Mouse (Mus musculus): Measurements from ENCODE around the gene Sestd1. TPM values are rescaled to one million over a fixed set of nuclear protein-coding genes. Genes with fewer than 3 reads are reported as not detected.

Sestd1 gene
- polyA plus RNA-seq, 1 experiment: 5.2 TPM

DNA sequence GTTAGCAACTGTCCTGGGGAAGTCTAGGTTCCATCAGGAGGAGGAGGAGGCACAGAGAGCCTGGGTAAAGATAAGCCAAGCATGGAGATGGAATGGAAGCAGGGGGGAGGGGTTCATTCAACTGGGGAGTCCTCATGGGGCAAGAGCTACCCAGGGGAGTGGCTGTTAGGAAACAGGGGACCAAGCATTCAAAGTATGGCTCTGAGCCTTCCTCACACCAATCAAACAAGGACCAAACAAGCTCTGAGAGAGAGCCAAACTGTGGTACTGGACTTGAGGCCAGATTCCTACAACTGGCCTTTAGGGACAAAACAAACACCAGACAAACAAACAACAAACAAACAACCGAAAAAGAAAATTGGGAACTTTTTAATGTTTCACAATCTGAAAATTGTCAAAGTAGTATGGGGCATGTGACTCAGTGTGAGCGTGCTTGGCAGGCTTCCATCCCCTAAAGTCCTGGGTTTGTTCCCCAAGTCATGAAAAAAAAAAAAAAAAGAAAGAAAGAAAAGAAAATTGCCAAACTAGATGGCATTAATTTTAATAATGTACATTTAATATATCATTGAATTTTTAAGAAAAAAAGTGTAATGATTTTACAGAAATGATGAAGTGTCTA lies 4.0 kb upstream of the Sestd1 start:
- Histone ChIP-seq H3K27ac (replicated peaks; ENCODE audit: low read depth, low read length) (peak overlapping the region; percentile 76), H3K4me1 (ENCODE audit: control insufficient read depth, insufficient read depth, insufficient read length, low read length) (peaks cover 8% of the 10 kb centered on the region; the same call in 1 of the 2 replicates), H3K4me3 (ENCODE audit: insufficient read depth, low read depth, low read length) (no peak overlapping the region)

DNA sequence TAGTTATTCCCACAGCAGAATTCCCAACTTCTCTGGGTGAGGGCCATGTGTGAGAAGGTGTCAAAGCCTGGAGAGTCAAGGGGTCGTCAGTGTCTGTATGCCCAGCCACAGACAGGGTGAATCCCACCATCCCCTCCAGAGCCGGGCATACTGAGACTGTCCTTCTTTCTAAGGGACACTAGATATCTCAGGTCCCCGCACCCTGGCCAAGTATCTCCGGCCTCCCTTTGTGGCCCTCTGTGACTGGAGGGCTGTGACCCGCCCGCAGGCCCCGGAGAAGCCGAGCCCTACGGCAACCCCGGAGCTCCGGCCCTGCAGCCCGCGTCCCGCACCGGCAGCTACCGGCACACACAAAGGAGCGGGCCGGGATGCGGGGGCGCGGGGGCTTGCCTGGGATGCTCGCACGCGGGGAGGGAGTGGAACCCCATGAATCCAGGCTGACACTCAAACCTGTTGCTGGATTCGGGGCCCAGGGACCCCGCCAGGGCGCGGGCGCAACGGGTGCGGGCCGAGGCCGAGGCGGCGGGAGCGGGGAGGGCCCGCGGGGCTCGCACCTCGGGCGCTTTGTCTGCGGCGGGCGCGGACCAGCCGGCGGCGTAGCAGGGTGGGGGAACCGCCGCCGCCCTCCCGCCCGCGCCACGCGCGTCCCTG lies 406 bp downstream of the Sestd1 start:
- no peak overlapping the region for H3K27ac ChIP-seq (replicated peaks; ENCODE audit: low read depth, low read length)
- peaks cover 11% of the 10 kb centered on the region; the same call in 1 of the 2 replicates for H3K4me1 ChIP-seq (ENCODE audit: control insufficient read depth, insufficient read depth, insufficient read length, low read length)
- H3K4me3 ChIP-seq (ENCODE audit: insufficient read depth, low read depth, low read length): peak overlapping the region; percentile 95

DNA sequence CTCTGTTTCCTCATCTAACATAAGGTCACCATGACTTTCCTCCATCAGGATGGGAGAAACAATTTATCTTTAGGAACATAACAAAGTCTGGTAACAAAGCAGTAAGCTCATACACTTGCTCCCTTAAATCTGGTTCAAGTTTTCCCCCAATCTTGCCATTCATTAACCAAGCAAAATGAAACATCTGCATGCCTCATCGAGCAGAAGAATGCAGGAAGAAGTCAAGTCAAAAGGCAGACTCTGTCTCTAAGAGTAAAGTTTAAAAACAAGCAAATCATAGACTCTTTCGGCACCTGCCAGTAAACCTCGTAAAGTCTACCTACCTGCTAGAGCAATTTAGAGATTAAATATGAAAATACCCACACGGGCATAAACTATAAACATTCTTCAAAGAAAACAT lies 3.1 kb downstream of the Sestd1 start:
- Histone ChIP-seq H3K4me1 (ENCODE audit: control insufficient read depth, insufficient read depth, insufficient read length, low read length) (peaks cover 18% of the 10 kb centered on the region; the same call in 1 of the 2 replicates), H3K27ac (replicated peaks; ENCODE audit: low read depth, low read length) (no peak overlapping the region), H3K4me3 (ENCODE audit: insufficient read depth, low read depth, low read length) (no peak overlapping the region)

DNA sequence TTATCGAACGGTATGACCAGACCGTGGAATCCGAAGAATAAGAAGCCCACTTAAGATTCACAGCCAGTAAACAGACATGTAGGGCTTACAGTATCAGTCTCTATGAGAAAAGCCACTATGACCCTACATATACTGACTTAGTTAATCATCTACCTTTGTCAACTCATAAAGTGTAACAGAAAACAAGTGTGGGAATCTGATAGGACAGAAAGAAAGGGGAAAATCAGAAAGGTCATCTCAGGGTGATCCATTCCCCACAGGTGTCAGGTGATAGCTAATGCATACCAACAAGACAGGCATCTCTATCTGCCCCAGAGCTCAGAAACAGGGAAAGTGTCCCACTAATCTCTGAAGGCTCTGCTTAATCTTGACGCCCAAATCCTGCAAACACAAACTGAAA lies 4.5 kb downstream of the Sestd1 start:
- H3K4me1 ChIP-seq (ENCODE audit: control insufficient read depth, insufficient read depth, insufficient read length, low read length): peaks cover 16% of the 10 kb centered on the region; the same call in 1 of the 2 replicates
- H3K27ac ChIP-seq (replicated peaks; ENCODE audit: low read depth, low read length): no peak overlapping the region
- H3K4me3 ChIP-seq (ENCODE audit: insufficient read depth, low read depth, low read length): no peak overlapping the region

DNA sequence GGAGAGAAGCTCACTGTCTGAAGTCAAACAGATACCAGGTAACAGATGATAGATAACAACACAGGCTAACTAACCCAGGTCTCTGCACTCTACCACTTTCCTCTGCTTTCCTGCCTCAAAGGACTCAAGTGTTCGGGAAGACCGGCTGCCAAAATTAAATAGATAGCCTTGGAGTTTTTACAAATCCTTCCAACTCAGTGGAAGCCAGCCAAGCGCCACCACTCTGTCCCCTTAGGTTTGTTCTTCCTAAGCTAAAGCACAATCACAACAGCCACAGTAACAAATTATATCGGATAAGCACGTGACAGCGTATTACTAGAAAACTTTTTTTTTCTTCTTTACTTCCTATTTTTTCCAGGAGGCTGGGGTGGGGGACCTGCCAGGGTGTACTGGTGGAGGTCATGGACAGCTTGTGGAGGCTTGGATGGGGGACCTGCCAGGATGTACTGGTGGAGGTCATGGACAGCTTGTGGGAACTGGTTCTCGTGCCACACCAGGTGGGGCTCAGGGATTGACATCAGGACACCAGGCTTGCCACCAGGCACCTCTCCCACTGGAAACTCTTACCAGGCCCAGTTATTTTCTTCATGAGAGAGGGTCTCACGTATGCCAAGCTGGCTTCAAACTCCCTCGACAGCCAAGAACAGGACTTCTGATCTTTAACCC lies 5.3 kb downstream of the Sestd1 start:
- Histone ChIP-seq H3K4me1 (ENCODE audit: control insufficient read depth, insufficient read depth, insufficient read length, low read length) (peaks cover 16% of the 10 kb centered on the region; the same call in 1 of the 2 replicates), H3K27ac (replicated peaks; ENCODE audit: low read depth, low read length) (no peak overlapping the region), H3K4me3 (ENCODE audit: insufficient read depth, low read depth, low read length) (no peak overlapping the region)

DNA sequence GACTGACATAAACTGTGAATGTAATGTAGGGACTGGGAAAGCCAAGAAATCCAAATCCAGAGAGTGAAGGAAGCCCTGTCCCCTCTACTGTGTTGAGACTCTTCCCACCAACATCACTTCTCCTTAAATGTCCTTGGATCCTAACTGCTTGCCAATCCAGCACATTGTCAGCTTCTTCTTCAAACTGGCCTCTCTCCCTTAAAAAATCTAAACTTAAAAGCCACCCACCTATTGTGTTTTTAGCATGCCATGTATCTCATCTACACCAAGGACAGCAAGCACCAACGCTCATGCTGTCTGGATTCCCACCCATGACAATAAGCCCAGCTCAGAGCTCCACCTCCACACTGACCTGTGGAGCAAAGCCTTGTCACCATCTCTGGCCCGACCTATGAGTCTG lies 7.4 kb downstream of the Sestd1 start:
- peaks cover 18% of the 10 kb centered on the region; the same call in 1 of the 2 replicates for H3K4me1 ChIP-seq (ENCODE audit: control insufficient read depth, insufficient read depth, insufficient read length, low read length)
- H3K27ac ChIP-seq (replicated peaks; ENCODE audit: low read depth, low read length): no peak overlapping the region
- H3K4me3 ChIP-seq (ENCODE audit: insufficient read depth, low read depth, low read length): no peak overlapping the region

DNA sequence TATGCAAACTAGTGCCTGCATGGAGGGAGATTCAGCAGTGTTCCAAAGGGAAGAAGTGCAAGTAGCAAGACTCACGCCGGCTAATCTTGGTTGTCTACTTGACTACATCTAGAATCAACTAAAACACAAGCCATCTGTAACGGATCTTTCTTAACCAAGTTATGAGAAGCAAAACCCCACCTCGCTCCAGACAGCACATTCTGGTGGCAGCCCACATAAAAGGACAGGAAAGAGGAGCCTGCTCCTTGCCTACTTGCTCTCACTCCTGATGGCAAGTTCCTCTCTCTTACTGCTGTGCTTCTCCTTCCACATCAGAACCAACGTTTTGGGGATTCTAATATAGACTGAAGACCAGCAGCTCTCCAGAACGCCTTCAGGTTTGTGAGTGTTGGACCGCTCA lies 9.6 kb downstream of the Sestd1 start:
- H3K4me3 ChIP-seq (ENCODE audit: insufficient read depth, low read depth, low read length): no peak overlapping the region
- H3K4me1 ChIP-seq (ENCODE audit: control insufficient read depth, insufficient read depth, insufficient read length, low read length): peaks cover 23% of the 10 kb centered on the region; the same call in 1 of the 2 replicates
- no peak overlapping the region for H3K27ac ChIP-seq (replicated peaks; ENCODE audit: low read depth, low read length)

DNA sequence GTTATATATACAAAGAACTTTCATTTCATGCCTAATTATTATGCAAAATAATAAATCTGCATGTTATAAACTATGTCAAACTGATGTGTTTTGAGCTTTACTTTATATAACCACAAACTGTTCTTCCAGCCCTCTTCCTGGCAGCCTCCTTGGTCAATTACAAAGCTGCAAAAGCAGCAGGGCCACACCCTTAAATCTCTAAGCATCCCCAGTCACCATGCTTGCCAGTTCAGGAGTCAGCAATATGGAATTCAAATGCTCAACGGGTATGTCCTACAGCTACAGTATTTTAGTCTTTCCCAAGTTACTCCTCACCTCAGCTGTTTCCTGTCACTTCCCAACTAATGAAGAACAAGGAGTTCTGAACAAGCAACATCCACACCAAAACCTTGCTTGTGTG lies 10.3 kb downstream of the Sestd1 start:
- Histone ChIP-seq H3K4me3 (ENCODE audit: insufficient read depth, low read depth, low read length) (no peak overlapping the region), H3K27ac (replicated peaks; ENCODE audit: low read depth, low read length) (no peak overlapping the region), H3K4me1 (ENCODE audit: control insufficient read depth, insufficient read depth, insufficient read length, low read length) (peaks cover 23% of the 10 kb centered on the region; the same call in 1 of the 2 replicates)

DNA sequence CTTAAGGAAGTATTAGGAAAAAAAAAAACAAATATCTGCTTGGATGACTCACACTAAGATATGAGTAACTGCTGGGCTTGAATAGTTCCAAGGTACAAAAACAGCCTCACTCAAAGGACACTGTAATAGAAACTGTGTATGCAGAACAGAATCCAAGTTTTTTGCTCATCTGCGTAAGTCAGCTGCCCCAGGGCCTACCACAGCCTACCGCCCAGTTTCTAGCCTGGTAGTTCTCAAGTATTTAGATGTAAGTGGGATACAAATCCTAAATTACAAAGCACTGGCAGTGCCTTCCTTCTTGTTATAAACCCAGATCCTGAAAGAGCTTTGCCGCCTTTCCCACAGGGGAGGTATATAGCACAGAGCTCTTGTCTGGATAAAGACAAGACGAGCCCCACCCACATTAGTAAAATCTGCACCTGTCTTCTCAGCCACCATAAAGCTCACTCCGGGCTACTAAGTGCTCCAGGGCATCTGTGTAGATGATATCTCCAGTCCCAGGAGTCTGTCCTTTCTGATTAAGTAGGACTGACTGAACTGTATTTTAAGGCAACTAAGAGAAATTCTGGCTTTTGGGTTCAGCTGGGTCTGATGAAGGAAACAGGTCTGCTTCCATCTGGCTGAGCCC lies 11.7 kb downstream of the Sestd1 start:
- no peak overlapping the region for H3K4me3 ChIP-seq (ENCODE audit: insufficient read depth, low read depth, low read length)
- peaks cover 19% of the 10 kb centered on the region for H3K4me1 ChIP-seq (ENCODE audit: control insufficient read depth, insufficient read depth, insufficient read length, low read length)
- no peak overlapping the region for H3K27ac ChIP-seq (replicated peaks; ENCODE audit: low read depth, low read length)

DNA sequence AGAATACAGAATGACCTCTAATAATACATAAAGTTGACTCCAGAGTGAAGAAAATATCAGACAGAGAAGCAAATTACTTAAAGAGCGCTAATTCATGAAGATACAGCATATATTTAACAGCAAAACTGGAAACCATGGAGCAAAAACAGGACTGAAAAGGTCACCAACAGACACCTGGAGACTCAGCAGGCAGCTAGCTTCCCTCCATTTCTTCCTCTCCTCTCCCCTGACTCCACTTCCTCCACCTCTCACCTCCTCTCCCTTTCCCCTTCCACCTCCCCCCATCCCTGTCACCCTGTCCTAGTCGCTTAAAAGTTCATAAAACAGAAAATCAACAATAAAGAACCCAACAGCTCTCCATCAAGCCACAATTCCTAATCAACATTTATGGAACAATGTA lies 13.5 kb downstream of the Sestd1 start:
- no peak overlapping the region for H3K4me3 ChIP-seq (ENCODE audit: insufficient read depth, low read depth, low read length)
- peaks cover 19% of the 10 kb centered on the region for H3K4me1 ChIP-seq (ENCODE audit: control insufficient read depth, insufficient read depth, insufficient read length, low read length)
- H3K27ac ChIP-seq (replicated peaks; ENCODE audit: low read depth, low read length): no peak overlapping the region

DNA sequence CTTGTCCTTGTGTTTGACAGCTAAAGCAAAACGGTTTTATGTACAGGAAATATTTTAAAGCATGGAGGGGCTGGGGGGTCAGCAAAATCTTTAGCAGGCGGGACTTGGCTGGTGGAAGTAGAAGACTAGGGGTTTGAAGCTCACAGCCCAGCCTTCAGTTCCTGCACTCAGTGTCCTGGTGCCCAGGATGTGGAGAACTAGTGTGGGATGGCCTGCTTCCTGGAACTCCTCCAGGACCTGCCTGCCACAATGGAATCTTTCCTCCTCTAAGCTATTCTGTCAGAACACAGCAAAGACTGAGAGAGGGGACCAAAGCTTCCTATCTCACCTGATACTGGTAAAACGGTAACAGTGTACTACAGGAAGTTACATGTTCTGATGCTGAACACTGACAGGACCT lies 14.4 kb downstream of the Sestd1 start:
- H3K27ac ChIP-seq (replicated peaks; ENCODE audit: low read depth, low read length): no peak overlapping the region
- peaks cover 19% of the 10 kb centered on the region for H3K4me1 ChIP-seq (ENCODE audit: control insufficient read depth, insufficient read depth, insufficient read length, low read length)
- H3K4me3 ChIP-seq (ENCODE audit: insufficient read depth, low read depth, low read length): no peak overlapping the region

DNA sequence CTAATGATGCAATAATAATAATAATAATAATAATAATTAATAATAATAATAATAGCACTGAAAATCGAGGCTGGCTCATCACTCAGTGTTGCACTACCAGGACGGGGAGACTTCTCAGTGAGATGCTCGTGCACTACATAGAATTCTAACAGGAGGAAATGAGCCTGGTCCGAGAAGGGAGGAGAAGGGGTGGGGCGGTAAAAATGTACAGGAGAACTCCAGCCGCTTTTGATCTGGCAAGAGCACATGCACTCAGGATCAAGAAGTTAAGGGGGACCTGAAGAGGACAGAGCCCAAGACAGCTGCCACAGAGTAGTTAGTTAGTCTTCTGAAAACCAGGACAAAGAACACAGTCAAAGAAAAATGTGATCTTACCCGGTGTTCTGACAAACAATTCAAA lies 15.1 kb downstream of the Sestd1 start:
- Histone ChIP-seq H3K27ac (replicated peaks; ENCODE audit: low read depth, low read length) (no peak overlapping the region), H3K4me1 (ENCODE audit: control insufficient read depth, insufficient read depth, insufficient read length, low read length) (peaks cover 19% of the 10 kb centered on the region), H3K4me3 (ENCODE audit: insufficient read depth, low read depth, low read length) (no peak overlapping the region)

DNA sequence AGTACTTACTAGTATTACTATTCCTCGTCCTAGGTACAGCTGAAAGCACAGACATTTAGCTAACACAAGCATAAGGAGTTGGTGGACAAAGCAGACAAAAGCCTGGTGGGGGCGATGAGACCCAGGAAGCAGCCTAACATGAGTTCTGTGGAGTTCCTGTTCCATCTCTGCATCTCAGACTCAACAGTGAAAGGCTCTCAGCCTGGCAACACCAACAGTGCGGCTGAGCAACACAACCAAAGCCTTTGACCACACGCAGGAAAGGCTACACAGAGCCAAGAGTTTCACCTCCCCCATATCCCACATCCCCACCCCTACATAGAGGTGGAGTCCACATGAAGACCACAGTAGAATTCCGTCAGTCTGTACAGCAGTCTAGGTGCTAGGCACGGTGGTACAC lies 15.8 kb downstream of the Sestd1 start:
- Histone ChIP-seq H3K27ac (replicated peaks; ENCODE audit: low read depth, low read length) (no peak overlapping the region), H3K4me1 (ENCODE audit: control insufficient read depth, insufficient read depth, insufficient read length, low read length) (peaks cover 19% of the 10 kb centered on the region), H3K4me3 (ENCODE audit: insufficient read depth, low read depth, low read length) (no peak overlapping the region)

DNA sequence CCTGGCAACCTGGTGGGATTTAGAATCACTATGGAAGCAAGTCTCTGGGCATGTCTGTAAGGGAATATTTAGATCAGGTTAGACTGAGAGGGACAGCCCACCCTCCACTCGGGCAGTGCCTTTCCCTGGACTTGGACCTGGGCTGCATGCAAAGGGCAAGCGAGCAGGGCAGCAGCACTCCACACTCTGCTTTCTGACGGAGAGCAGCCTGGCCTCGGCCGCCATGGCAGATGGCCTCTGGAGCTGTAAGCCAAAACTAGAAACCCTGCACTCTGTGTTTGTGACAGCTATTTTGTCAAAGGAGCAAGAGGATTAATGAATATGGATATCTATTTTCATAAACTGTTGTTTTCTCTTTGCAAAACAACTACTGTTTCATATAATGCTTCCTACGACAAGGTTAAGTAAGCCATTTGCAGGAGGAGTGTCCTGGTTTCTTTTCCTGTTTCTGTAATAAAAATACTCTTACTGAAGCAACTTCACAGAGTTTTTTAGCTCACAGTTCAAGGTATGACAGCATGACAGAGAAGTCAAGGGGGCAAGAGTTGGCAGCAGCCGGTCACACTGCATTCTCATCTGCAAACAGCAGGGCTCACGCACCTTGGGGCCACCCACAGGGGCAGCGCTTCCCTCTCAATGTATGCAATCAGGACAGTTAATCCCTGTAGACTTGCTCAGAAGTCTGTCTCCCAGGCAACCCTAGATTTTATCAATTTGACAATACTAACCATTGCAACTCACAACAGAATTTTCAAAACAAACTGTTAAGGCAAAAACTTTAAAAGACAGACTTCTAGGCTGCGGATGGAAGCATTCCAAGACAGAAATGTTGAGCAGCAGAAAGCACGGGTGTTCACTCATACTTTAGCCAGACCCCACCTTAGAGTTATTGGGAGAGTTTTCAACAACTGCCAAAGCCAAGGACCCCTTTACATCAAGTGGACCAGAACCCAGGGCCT lies 16.6 kb downstream of the Sestd1 start:
- no peak overlapping the region for H3K27ac ChIP-seq (replicated peaks; ENCODE audit: low read depth, low read length)
- H3K4me3 ChIP-seq (ENCODE audit: insufficient read depth, low read depth, low read length): no peak overlapping the region
- H3K4me1 ChIP-seq (ENCODE audit: control insufficient read depth, insufficient read depth, insufficient read length, low read length): peaks cover 16% of the 10 kb centered on the region
